Mouse (Mus musculus) hindbrain, embryonic 10.5 days (tissue): ENCODE measurements around the gene Cldn15. TPM values are rescaled to one million over a fixed set of nuclear protein-coding genes. Genes with fewer than 3 reads are reported as not detected.
"Not testable (repeated sequence)": the region's sequence is repeated elsewhere in the genome, so short reads cannot be mapped to it uniquely, and the experiment has no call there.

Experiments used
- DNase-seq: peaks from one replicate; pipeline ENCODE4 v3.0.0-alpha.2; 2017; ENCODE audit warnings: low spot score
- H3K27ac ChIP-seq: fragments of 300-500 bp; sonication (generic); 2 replicates; pipeline ENCODE4 v1.5.1; 2016; ENCODE audit warnings: mild to moderate bottlenecking, moderate library complexity
- H3K27me3 ChIP-seq: fragments of 300-500 bp; sonication (generic); 2 replicates; pipeline ENCODE4 v1.6.1; 2016; ENCODE audit warnings: mild to moderate bottlenecking; ENCODE audit not compliant: poor library complexity, insufficient read depth, severe bottlenecking
- H3K36me3 ChIP-seq: fragments of 300-500 bp; sonication (generic); 2 replicates; pipeline ENCODE4 v1.6.1; 2016; ENCODE audit warnings: mild to moderate bottlenecking, moderate library complexity
- H3K4me1 ChIP-seq: fragments of 300-500 bp; sonication (generic); replicated peaks from 2 replicates; pipeline ENCODE4 v1.6.1; 2016; ENCODE audit warnings: mild to moderate bottlenecking
- H3K4me3 ChIP-seq: fragments of 300-500 bp; sonication (generic); 2 replicates; pipeline ENCODE4 v1.5.1; 2016; ENCODE audit warnings: mild to moderate bottlenecking, moderate library complexity
- H3K9me3 ChIP-seq: fragments of 300-500 bp; sonication (generic); 2 replicates; pipeline ENCODE4 v1.6.1; 2016; ENCODE audit warnings: mild to moderate bottlenecking, moderate library complexity
- WGBS: fragments of 180-500 bp; shearing (Covaris S2); methylation state at CpG from one replicate; pipeline ENCODE4 v1.1.7; 2016; 5-methylcytosine and 5-hydroxymethylcytosine counted together
- polyA plus RNA-seq: library from polyadenylated mRNA; unstranded; fragments of >200 nt; fragmentation: Nextera tagmentation; extraction: Ambion mirVana; gene quantifications from 2 replicates; pipeline ENCODE4 v1.2.1, GENCODE M21; 2016

Gene Cldn15
- polyA plus RNA-seq, 1 experiment from 2014 or later: 0.38 TPM

DNA sequence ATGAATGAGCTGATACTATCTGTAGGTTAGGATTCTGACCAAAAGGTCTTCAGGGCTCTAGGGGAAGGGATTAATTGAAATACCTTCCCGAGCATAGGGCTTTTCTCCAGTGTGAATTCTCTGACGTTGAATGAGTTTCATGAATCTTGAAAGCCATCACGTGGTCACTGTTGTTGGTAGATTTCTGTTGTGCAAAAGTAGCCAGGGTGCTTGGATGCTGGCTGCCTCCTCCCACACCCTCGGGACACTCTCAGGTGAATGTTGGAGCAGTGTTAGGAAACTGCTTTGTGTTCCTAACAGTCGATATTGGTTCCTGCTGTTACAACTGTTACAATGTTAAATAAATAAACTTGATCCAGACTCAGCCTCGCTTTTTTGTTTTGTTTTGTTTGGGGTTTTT lies 29.7 kb upstream of the Cldn15 start:
- Histone ChIP-seq H3K27me3 (no peaks in the 10 kb centered on the region), H3K4me1 (no peaks in the 10 kb centered on the region), H3K36me3 (no peaks in the 10 kb centered on the region), H3K27ac (no peak overlapping the region), H3K9me3 (0 out of 2 replicates have a peak, but pooled peaks cover 2% of the 10 kb centered on the region), H3K4me3 (no peak overlapping the region)
- WGBS: 87% methylated on average over 6 of the region's 6 CpGs
- DNase-seq: no peak

DNA sequence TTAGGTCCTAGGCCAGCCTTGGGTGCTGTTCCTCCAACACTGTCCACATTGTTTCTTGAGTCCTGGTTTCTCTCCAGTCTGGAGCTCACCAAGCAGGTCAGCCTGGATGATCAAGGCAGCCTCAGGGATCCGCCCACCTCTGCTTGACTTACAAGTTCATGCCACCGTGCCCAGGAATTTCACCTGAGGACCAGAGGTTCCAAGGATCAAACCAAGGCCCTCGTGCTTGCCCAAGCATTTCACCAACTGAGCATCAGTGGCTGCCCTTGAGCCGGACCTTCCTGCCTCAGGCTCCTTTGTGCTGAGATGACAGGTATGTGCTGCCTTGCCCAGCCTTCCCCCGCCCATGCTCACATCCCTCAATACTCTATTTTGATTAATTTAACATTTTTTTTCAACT lies 28.8 kb upstream of the Cldn15 start:
- H3K36me3 ChIP-seq: no peaks in the 10 kb centered on the region
- H3K27me3 ChIP-seq: no peaks in the 10 kb centered on the region
- H3K4me1 ChIP-seq: peaks cover 5% of the 10 kb centered on the region; the same call in 1 of the 2 replicates
- no peak for DNase-seq
- no peak overlapping the region for H3K27ac ChIP-seq
- H3K4me3 ChIP-seq: no peak overlapping the region
- 0 out of 2 replicates have a peak, but pooled peaks cover 2% of the 10 kb centered on the region for H3K9me3 ChIP-seq
- WGBS: 91% methylated on average over 5 of the region's 5 CpGs

DNA sequence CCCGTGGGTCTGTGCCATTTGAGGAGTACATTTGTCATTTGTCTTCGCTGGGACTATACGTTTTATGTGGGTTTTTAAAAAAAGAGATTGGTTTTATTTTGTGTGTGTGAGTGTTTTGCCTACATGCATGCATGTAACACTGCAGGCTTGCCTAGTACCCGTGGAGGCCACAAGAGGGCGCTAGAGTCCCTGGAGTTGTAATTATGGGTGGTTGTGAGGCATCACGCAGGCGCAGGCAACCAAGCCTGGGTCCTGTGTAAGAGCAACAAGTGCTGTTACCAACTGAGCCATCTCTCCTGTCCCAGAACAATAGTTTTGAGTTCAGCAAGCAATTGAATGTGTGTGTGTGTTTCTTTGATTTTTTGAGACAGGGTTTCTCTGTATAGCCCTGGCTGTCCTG lies 27.1 kb upstream of the Cldn15 start:
- 64% methylated on average over 7 of the region's 7 CpGs for WGBS
- H3K4me1 ChIP-seq: peaks cover 6% of the 10 kb centered on the region; the same call in 1 of the 2 replicates
- no peaks in the 10 kb centered on the region for H3K36me3 ChIP-seq
- DNase-seq: peak; percentile 10
- H3K27ac ChIP-seq: no peak overlapping the region
- no peaks in the 10 kb centered on the region for H3K27me3 ChIP-seq
- no peak overlapping the region for H3K4me3 ChIP-seq
- 0 out of 2 replicates have a peak, but pooled peaks cover 2% of the 10 kb centered on the region for H3K9me3 ChIP-seq

DNA sequence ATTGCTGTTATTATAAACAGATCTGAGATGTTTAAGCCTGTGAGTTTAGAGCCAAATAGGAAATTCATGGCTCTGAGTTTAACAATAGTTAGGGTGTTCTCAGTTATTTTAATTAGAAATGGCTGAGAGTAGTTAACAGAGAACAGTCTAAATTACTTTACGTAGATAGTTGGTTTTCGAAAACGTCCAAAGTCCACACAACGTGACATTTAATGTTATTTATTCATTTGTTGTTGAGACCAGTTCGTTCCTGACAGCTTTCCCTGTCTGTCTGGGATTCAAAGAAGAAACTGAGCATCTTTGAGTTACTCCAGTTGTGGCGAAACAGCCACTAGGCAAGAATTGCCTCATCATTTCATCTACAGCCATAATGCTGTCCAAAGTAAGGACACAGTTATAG lies 26.4 kb upstream of the Cldn15 start:
- WGBS: 87% methylated on average over 6 of the region's 6 CpGs
- not testable (repeated sequence) for H3K4me1 ChIP-seq, H3K9me3 ChIP-seq, H3K27ac ChIP-seq, H3K36me3 ChIP-seq, DNase-seq, H3K27me3 ChIP-seq, H3K4me3 ChIP-seq

DNA sequence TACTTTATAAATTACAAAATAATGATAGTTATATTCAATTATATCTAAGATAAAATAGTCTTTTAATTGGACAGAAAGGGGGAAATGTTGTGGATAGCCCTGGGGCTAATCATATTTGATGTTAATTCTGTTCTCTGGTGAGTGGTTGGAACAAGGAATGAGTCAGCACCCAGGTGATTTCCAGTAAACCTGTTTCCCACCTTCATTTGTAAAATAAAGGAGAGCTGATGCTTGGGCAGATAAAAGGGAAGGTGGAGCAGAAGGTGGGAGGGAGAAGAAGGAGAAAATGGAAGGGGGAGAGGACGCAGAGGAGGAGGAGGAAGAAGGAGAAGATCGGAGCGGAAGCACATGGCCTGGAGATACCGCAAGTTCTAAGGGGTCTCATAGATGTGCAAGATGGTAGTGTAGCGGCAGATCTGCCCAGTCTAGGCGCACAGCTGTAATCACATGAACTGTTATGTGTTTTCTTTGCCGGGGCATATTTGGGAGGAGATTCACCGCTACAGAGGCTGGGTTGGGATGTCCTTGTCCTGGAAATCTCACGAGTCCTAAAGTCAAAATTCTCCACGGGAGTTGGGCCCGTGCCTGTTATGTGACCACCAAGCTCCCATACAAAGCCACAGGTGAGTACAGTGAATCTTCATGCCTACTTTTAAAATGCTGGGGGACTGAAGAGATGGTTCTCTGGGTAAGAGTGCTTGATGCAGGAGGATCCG lies 25.4 kb upstream of the Cldn15 start:
- Histone ChIP-seq H3K4me1 (peaks cover 6% of the 10 kb centered on the region; the same call in 1 of the 2 replicates), H3K4me3 (no peak overlapping the region), H3K27ac (no peak overlapping the region), H3K9me3 (0 out of 2 replicates have a peak, but pooled peaks cover 2% of the 10 kb centered on the region), H3K27me3 (no peaks in the 10 kb centered on the region), H3K36me3 (no peaks in the 10 kb centered on the region)
- DNase-seq: no peak
- WGBS: 88% methylated on average over 12 of the region's 12 CpGs

DNA sequence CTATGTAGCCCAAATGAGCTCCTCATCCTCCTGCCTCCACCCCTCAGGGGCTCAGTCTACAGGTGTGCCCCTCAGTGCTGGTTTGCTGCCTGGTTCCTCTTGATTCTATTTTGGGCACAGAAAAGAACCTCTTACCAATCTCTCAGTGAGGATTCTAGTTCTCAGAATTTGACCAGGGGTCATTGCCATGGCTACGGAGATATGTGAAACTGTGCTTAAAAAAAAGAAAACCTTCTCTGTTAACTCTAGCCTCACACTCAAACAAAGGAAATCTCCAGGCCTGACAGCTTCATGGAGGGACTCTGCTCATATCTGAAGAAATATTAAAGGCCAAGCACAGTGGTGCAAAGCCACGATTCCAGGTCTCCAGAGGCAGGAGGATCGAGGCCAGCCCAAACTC lies 23.6 kb upstream of the Cldn15 start:
- Histone ChIP-seq H3K36me3 (no peaks in the 10 kb centered on the region), H3K4me1 (peaks cover 6% of the 10 kb centered on the region; the same call in 1 of the 2 replicates), H3K9me3 (0 out of 2 replicates have a peak, but pooled peaks cover 2% of the 10 kb centered on the region), H3K4me3 (no peak overlapping the region), H3K27ac (no peak overlapping the region), H3K27me3 (no peaks in the 10 kb centered on the region)
- no peak for DNase-seq
- 85% methylated on average over 3 of the region's 3 CpGs for WGBS

DNA sequence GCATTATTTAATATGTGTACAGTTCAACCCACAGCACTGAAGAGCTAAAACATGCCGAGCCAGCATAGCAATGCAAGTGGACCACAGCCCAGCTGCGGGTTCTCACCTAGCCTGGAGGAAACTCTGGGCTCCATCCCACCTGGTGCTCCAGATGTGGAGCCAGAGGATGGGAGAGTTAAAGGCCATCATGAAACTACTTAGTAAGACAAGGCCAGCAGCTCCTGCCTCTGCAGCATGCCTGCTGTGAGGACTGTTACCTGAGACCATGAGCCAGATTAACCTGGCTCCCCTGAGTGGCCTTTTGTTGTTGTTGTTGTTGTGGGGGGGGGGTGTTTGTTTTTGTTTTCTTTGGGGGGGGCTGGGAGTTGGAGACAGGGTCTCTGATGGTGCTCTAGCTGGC lies 23.0 kb upstream of the Cldn15 start:
- Histone ChIP-seq H3K27me3 (no peaks in the 10 kb centered on the region), H3K9me3 (0 out of 2 replicates have a peak, but pooled peaks cover 2% of the 10 kb centered on the region), H3K36me3 (no peaks in the 10 kb centered on the region), H3K27ac (no peak overlapping the region), H3K4me1 (peaks cover 6% of the 10 kb centered on the region; the same call in 1 of the 2 replicates), H3K4me3 (no peak overlapping the region)
- 82% methylated on average over 2 of the region's 2 CpGs for WGBS
- DNase-seq: no peak

DNA sequence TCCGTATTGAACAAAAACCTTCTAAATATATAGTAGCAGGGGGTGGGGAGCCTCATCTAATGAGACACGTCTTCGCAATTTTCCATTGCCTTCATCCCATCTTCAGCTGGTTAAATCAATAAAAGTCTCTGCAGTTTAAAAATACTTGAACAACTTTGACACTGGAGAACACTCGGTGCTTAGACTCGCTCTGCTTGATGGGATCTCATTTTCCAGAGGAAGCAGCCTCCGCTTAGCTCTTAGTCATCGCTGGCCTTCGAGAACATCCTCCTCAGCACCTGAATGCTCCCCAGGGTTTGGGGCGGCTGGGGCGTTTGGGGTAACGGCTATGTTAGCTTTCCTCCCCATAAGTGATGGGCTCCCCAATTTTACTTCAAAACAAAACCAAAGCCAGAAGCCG lies 21.3 kb upstream of the Cldn15 start:
- no peaks in the 10 kb centered on the region for H3K36me3 ChIP-seq
- no peaks in the 10 kb centered on the region for H3K9me3 ChIP-seq
- H3K4me3 ChIP-seq: no peak overlapping the region
- H3K27me3 ChIP-seq: no peaks in the 10 kb centered on the region
- 80% methylated on average over 12 of the region's 12 CpGs for WGBS
- H3K4me1 ChIP-seq: peaks cover 6% of the 10 kb centered on the region; the same call in 1 of the 2 replicates
- no peak for DNase-seq
- no peak overlapping the region for H3K27ac ChIP-seq

DNA sequence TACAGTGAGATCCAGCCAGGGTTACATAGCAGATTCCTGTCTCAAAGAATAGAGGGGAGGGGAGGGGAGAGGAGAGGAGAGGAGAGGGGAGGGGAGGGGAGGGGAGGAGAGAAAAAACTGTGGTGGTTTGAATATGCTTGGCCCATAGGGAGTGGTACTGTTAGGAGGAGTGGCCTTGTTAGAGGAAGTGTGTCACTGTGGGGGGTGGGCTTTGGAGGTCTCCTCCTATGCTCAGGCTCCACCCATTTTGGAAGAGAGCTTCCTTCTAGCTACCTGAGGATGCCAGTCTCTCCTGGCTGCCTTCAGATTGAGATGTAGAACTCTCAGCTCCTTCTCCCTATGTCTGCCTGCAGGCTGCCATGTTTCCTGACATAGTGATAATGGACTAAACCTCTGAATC lies 18.5 kb upstream of the Cldn15 start:
- no peak for DNase-seq
- H3K4me3 ChIP-seq: no peak overlapping the region
- no peaks in the 10 kb centered on the region for H3K9me3 ChIP-seq
- H3K27ac ChIP-seq: no peak overlapping the region
- peaks cover 4% of the 10 kb centered on the region; the same call in 1 of the 2 replicates for H3K4me1 ChIP-seq
- H3K27me3 ChIP-seq: no peaks in the 10 kb centered on the region
- no peaks in the 10 kb centered on the region for H3K36me3 ChIP-seq

DNA sequence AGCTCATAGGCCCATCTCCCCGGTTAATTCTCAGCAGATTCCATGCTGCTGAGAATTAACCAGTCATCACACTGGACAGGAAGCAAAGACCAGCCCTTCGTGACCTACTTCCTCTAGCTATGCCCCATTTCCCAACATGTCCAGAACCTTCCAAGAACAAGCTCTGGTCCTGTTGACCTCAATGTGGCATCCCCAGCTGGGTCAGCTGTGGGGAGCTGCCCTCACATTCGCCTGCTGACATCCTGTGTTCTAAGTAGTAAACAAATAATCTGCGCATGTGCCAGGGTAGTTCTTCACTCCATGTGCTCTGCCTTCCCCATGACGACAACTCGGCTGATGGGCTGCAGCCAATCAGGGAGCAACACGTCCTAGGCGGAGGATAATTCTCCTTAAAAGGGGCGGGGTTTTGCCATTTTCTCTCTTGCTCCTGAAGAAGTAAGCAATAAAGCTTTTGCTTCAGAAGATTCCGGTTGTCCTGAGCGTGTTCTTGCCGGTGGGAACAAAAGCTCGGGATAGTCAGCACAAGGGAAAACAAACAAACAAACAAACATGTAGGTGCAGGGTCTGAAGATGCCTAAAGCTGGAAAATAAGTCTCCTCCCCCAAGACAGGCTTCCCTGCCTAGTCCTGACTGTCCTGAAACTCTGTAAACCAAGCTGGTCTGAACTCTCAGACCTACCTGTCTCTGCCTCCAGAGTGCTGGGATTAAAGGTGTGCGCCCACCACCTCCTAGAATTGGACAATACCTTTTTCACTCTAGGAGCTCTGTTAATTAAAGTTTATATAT lies 16.7 kb upstream of the Cldn15 start:
- DNase-seq, H3K4me3 ChIP-seq, H3K27ac ChIP-seq, H3K36me3 ChIP-seq, H3K9me3 ChIP-seq, H3K27me3 ChIP-seq: not testable (repeated sequence)
- peaks cover 18% of the 10 kb centered on the region for H3K4me1 ChIP-seq
- WGBS: 86% methylated on average over 14 of the region's 14 CpGs

DNA sequence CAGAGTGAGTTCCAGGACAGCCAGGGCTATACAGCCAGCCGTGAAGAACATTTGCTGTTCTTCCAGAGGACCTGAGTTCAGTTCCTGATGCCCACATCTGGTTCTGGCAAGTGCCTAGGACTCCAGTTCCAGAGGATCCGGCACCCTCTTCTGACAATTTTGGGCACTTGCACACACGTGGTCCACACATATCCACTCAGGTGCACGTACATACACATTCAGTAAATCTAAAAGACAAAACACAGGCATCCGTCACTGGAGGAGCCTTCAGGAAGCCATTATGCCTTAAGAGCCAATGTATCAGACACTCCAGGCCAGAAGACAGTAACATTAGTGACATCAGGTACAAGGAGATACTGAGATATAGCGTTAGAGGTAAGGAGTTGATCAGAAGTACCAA lies 15.9 kb upstream of the Cldn15 start:
- no peak overlapping the region for H3K4me3 ChIP-seq
- H3K4me1 ChIP-seq: peaks cover 20% of the 10 kb centered on the region
- no peak overlapping the region for H3K27ac ChIP-seq
- H3K9me3 ChIP-seq: no peaks in the 10 kb centered on the region
- no peak for DNase-seq
- no peaks in the 10 kb centered on the region for H3K27me3 ChIP-seq
- WGBS: 91% methylated on average over 6 of the region's 6 CpGs
- H3K36me3 ChIP-seq: peaks cover 6% of the 10 kb centered on the region; the same call in 1 of the 2 replicates

DNA sequence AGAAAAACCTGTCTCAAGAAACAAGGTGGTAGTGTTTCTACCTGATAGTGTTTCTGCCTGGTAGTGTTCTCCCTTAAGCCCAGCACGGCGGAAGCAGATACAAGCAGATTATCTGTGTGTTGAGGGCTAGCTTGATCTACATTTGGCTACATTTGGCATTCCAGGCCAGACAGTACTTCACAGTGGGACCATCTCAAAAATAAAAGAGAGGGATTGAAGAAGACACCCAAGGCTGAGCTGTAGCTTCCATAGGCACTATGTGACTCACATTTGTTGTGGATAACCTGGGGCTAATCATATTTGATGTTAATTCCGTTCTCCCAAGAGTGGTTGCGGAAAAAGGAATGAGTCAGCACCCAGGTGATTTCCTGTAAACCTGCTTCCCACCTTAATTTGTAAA lies 14.3 kb upstream of the Cldn15 start:
- H3K4me3 ChIP-seq: no peak overlapping the region
- peaks cover 20% of the 10 kb centered on the region for H3K4me1 ChIP-seq
- H3K27me3 ChIP-seq: no peaks in the 10 kb centered on the region
- 84% methylated on average over 4 of the region's 4 CpGs for WGBS
- peaks cover 20% of the 10 kb centered on the region for H3K36me3 ChIP-seq
- H3K9me3 ChIP-seq: no peaks in the 10 kb centered on the region
- no peak for DNase-seq
- no peak overlapping the region for H3K27ac ChIP-seq

DNA sequence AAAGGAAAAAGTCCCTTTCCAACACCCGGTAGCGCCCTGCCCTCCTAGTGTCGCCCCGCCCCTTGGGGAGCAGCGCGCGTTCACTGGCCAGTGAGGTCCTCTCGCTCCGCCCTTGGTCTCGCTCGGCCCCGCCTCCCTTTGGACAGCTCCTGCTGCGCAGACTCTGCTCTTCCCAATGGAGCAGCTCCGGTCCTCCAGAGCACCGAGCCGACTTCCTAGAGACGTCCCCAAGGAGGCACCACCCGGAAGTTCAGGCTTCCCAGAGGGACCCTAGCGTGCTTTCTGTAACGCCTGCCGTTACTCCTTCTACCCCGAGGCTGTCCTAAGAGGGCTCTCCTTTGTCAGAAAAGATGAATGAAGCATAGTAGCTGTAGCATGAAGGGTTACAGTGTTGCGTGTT lies 13.4 kb upstream of the Cldn15 start, which contains the start of gene Fis1:
TSS of gene Fis1 (plus strand) at position 261 of the 400 bp plus-strand sequence.
- H3K27me3 ChIP-seq: no peaks in the 10 kb centered on the region
- WGBS: under 1% methylated on average over 23 of the region's 23 CpGs
- peak within 1 kb of the TSS; percentile 89 for H3K27ac ChIP-seq
- peak within 1 kb of the TSS; percentile 81 for H3K4me3 ChIP-seq
- H3K36me3 ChIP-seq: peaks cover 26% of the 10 kb centered on the region
- peak; percentile 98 for DNase-seq
- peaks cover 20% of the 10 kb centered on the region for H3K4me1 ChIP-seq
- no peaks in the 10 kb centered on the region for H3K9me3 ChIP-seq
